Mouse (Mus musculus): ENCODE data around the gene Hpcal1. TPM values are rescaled to one million over a fixed set of nuclear protein-coding genes. Genes with fewer than 3 reads are reported as not detected.
"Not testable (repeated sequence)": the region's sequence is repeated elsewhere in the genome, so short reads cannot be mapped to it uniquely, and the experiment has no call there.

Hpcal1 gene
- polyA plus RNA-seq, 1 experiment from 2014 or later, result 20.7 TPM

DNA sequence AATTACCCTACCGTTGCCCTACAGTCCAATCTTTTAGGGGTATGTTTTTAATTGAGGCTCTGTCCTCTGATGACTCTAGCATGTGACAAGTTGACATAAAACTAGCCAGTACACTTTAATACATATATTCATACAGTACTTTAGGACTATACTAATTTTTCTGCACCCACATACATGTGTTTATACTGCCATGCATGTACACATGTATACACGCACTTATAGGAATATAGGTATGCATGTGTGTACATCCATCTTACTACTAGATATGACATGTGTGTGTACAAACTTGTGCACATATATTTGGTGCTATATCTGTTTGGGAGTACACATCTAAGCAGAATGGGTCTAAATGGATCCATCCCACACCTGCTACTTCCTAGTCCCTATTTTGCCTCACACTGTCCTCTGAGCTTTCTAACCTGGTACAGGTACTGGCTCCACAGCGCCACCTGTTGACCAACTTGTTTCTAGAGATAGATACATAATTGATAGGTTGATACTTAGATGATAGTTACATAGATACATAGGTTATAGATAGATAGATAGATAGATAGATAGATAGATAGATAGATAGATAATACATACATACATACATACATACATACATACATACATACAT lies 105.1 kb downstream of the Hpcal1 start:
- Histone ChIP-seq H3K27me3 (no peaks in the 10 kb centered on the region), H3K9me3 (replicated peaks) (no peaks in the 10 kb centered on the region), H3K4me2 (no peak overlapping the region), H3K27ac (no peak overlapping the region), H3K9ac (no peak overlapping the region), H3K4me3 (no peak overlapping the region), H3K36me3 (no peaks in the 10 kb centered on the region), H3K4me1 (replicated peaks) (no peaks in the 10 kb centered on the region)
- 66% methylated on average over 3 of the region's 3 CpGs for WGBS
- ATAC-seq (replicated peaks; ENCODE audit: insufficient number of reproducible peaks, insufficient read depth, low FRiP score, low read depth), result no peak

GRCm38 (mm10) chr12:17798261-17798660 lies 107.6 kb downstream of the Hpcal1 start:
- not testable (repeated sequence) for ATAC-seq (replicated peaks; ENCODE audit: insufficient number of reproducible peaks, insufficient read depth, low FRiP score, low read depth); H3K4me3 ChIP-seq; H3K9me3 ChIP-seq (replicated peaks); H3K36me3 ChIP-seq; H3K27me3 ChIP-seq; H3K27ac ChIP-seq; H3K4me1 ChIP-seq (replicated peaks); H3K9ac ChIP-seq; H3K4me2 ChIP-seq
- WGBS, result 73% methylated on average over 11 of the region's 11 CpGs

DNA sequence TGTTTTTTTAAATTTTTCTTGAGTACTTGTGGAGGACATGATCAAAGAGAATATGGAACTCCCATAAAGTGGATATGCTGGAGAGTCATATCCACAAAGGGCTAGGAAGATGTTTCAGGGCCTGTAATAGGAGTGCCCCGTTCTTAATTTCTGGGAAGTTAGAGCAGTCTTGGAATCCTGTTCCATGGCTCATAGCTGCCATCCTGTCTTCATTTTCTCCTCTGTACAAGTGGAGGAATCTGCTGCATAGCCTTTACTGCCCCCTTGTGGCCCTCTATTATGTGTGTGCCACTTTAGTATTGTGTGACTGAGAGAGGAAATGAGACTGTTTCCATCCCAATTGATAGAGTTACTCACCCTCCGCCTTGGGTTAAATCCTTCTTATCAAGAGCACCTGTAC lies 117.9 kb downstream of the Hpcal1 start:
- 18% methylated on average over 2 of the region's 2 CpGs for WGBS

GRCm38 (mm10) chr12:17835279-17835678 lies 144.6 kb downstream of the Hpcal1 start:
- not testable (repeated sequence) for H3K9ac ChIP-seq; ATAC-seq (replicated peaks; ENCODE audit: insufficient number of reproducible peaks, insufficient read depth, low FRiP score, low read depth); H3K9me3 ChIP-seq (replicated peaks); H3K36me3 ChIP-seq; H3K27me3 ChIP-seq; H3K4me2 ChIP-seq; H3K4me1 ChIP-seq (replicated peaks); H3K27ac ChIP-seq; H3K4me3 ChIP-seq
- WGBS, result 77% methylated on average over 1 of the region's 1 CpGs

More for the DNA sequence above, 117.9 kb downstream of the Hpcal1 start:
- H3K9me3 ChIP-seq (replicated peaks), result no peaks in the 10 kb centered on the region
- H3K4me2 ChIP-seq, result no peak overlapping the region
- H3K36me3 ChIP-seq, result no peaks in the 10 kb centered on the region
- H3K4me3 ChIP-seq, result no peak overlapping the region
- H3K27me3 ChIP-seq, result no peaks in the 10 kb centered on the region
- H3K4me1 ChIP-seq (replicated peaks), result no peaks in the 10 kb centered on the region
- ATAC-seq (replicated peaks; ENCODE audit: insufficient number of reproducible peaks, insufficient read depth, low FRiP score, low read depth), result no peak
- no peak overlapping the region for H3K27ac ChIP-seq
- H3K9ac ChIP-seq, result no peak overlapping the region

Other genes with a start within 250 kb of the Hpcal1 start
- gene Odc1, start 146.1 kb upstream of the Hpcal1 start, polyA plus RNA-seq (2015; fragmentation: Nextera tagmentation; extraction: Ambion mirVana), result 94.3 and 125 TPM in 2 replicates